Mouse (Mus musculus) hematopoietic stem cell, adult 5-6 weeks (primary cell): Measurements from ENCODE around the gene Gm14322. TPM values are rescaled to one million over a fixed set of nuclear protein-coding genes. Genes with fewer than 3 reads are reported as not detected.
"Not testable (repeated sequence)": the region's sequence is repeated elsewhere in the genome, so short reads cannot be mapped to it uniquely, and the experiment has no call there.

Experiments
- ATAC-seq, 2 experiments: fragments of 125-278 bp in 1 of 2; replicated peaks in 1 of 2; 2 replicates each; pipeline ENCODE4 v1.8.0; 2016 to 2017; ENCODE audit warnings: inconsistent platforms in 2 of 2, mild to moderate bottlenecking in 2 of 2, moderate number of reproducible peaks in 2 of 2, low read depth in 1 of 2, moderate TSS enrichment in 1 of 2; ENCODE audit not compliant: low FRiP score in 2 of 2, poor library complexity in 2 of 2, severe bottlenecking in 2 of 2, insufficient read depth in 1 of 2, low TSS enrichment in 1 of 2
- total RNA-seq: library from RNA; stranded (forward); fragments of 172-1452, 232-1000 nt; gene quantifications from 2 replicates; pipeline ENCODE4 v1.2.3, GENCODE M21; 2017

The Gm14322 gene
- 5.9 TPM in 1 of 2 replicates, not detected in the other for total RNA-seq

DNA sequence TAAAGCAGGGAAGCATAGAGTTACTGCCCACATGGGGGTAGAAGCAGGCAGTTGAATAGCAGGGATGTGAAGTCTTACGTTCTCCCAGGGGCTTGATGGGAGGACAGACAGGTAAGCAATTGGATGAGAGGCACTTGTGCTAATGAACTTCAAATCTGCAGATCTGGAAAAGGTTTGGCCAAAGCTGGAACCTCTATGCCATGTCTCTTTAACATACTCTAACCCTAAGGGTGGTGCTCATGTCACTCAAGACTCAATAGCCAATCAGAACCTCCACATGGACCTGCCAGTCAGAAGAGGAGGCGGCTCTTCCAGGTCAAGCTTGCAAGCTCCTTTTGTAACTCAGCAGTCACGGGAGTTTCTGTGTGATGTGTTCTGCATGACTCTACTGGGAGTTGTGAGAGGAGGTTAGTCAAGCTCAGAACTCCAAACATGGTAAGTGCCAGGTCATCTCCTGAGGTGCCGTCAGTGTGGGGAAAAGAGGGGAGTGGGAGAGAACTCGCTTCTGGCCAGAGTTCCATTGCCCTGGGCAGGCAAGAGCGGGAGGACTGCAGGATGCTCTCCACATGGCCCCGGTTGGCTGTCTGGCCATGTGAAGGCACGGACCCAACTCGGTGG, at the start of gene Gm14322:
Gene Gm14322 (plus strand): TSS at position 348 of the 618 bp plus-strand sequence.
- ATAC-seq, result peak in 1 of 2 experiments; percentile 37; a peak in 1 of 4 replicates

DNA sequence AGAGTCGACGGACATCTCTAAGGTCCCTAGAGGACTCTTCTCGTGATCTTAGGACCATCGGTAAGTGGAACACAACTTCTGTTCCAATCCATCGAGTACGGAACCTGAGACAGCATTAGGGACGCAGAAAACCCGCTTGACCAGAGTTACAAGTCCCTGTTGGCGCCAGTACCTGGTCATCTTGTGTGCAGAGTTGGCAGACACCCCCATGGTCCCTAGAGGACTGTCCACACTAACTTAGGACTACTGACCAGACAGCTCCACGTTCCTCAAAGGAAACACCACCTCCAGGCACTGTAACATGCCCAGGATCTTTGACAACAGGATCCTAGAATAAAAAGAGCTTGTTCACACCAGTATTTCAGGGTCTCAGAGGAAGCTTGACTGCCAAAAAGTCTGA, 17.6 kb upstream of the Gm14322 start:
- not testable (repeated sequence) for ATAC-seq

DNA sequence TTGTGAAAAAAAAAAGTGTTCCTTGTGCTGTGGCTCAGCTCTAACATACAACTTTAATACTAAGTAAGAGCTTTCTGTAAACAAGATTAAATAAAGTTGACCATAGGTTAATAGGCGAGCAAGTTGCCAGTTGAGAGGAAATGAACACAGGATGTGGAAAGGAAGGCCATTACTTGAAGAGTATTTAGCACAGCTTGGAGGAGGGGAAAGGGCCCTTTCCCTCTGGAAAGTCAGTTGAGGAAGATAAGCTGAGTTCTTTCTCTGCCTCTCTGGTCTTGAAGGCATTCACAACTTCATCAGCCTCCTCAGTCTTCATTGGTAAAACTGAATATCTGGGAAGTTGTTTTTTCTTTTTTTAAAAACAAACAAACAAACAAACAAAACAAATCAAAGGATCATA, 28.3 kb downstream of the Gm14322 start:
- ATAC-seq, result not testable (repeated sequence)

DNA sequence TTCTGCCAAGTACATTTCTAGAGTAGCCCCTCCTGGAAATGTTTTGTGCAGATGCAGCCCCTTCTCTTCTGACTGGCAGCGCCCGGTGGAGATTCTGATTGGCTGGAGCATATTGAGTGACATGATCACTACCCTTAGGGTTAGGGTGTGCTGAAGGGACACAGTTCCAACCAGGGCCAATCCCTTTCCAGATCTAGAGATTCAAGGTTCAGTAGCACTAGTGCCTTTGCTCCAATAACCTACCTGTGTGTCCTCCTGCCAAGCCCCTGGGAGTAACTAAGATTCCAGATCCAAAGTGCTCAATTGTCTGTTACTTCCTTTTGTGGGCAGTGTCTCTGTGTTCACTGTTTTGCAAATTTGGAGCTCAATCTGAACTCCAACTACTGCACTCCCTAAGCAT, 47.1 kb downstream of the Gm14322 start:
- not testable (repeated sequence) for ATAC-seq

Other genes with a start within 250 kb of the Gm14322 start
- 4.1 TPM in 1 of 2 replicates, not detected in the other for gene Gm14406, start 181.1 kb upstream of the Gm14322 start, total RNA-seq
- 52.9 and 88.9 TPM in 2 replicates for gene Gm14325, start 81.0 kb downstream of the Gm14322 start, total RNA-seq
- 1.3 and 1.7 TPM in 2 replicates for gene Gm14327, start 137.8 kb downstream of the Gm14322 start, total RNA-seq
- gene Zfp972, start 166.3 kb downstream of the Gm14322 start, total RNA-seq, result 0.35 and 5.2 TPM in 2 replicates
- 11.1 and 18.1 TPM in 2 replicates for gene Gm14326, start 198.0 kb downstream of the Gm14322 start, total RNA-seq